Mouse (Mus musculus) central nervous system, embryonic 18 days (tissue): Measurements from ENCODE around the gene Lonrf3. TPM values are rescaled to one million over a fixed set of nuclear protein-coding genes. Genes with fewer than 3 reads are reported as not detected.

Experiments used
- polyA plus RNA-seq: library from polyadenylated mRNA; depleted of rRNA; stranded (reverse); fragments of >200 nt; gene quantifications from 2 replicates; pipeline ENCODE4 v1.2.3, GENCODE M21; 2012; rRNA removed

Lonrf3 gene
- 1.4 and 1.6 TPM in 2 replicates for polyA plus RNA-seq

GRCm38 (mm10) chrX:36328271-36329039 is at the start of gene Lonrf3:
Gene Lonrf3 (plus strand): TSS chrX:36328353.

GRCm38 (mm10) chrX:36400980-36401379 is 72.8 kb downstream of the Lonrf3 start, which contains the start of gene Gm6268:
Gene Gm6268 (plus strand): TSS chrX:36401280.

Other genes starting within 250 kb of the Lonrf3 start
- 4.6 and 4.7 TPM in 2 replicates for gene Il13ra1, start 216.2 kb upstream of the Lonrf3 start, polyA plus RNA-seq
- gene Zcchc12, start 132.4 kb upstream of the Lonrf3 start, polyA plus RNA-seq = 274 and 296 TPM in 2 replicates
- not detected in 2 replicates for gene Gm6268, start 72.9 kb downstream of the Lonrf3 start, polyA plus RNA-seq
- gene Gm14569, start 163.5 kb downstream of the Lonrf3 start, polyA plus RNA-seq = 0.01 TPM in 1 of 2 replicates, not detected in the other